Mouse (Mus musculus) adrenal gland, postnatal 4 days (tissue): Measurements from ENCODE around the gene Sco1. TPM values are rescaled to one million over a fixed set of nuclear protein-coding genes. Genes with fewer than 3 reads are reported as not detected.
"Not testable (repeated sequence)": the region's sequence is repeated elsewhere in the genome, so short reads cannot be mapped to it uniquely, and the experiment has no call there.

Source experiments
- DNase-seq, 2 experiments: peaks; one replicate each; pipeline ENCODE4 v3.0.0; 2021 to 2022; ENCODE audit warnings: low spot score in 2 of 2, mixed read lengths in 2 of 2
- long read RNA-seq, 2 experiments: library from polyadenylated mRNA; stranded (forward); transcript quantifications; one replicate each; pipeline ENCODE4 v2.0.0; 2021
- total RNA-seq, 2 experiments: library from RNA; stranded (reverse); gene quantifications; 2 replicates each; pipeline ENCODE4 v1.2.3; 2021

Gene Sco1
- 10 to 100 TPM; 20.4 to 20.8 TPM for total RNA-seq
- long read RNA-seq, experiment 1, transcript Sco1-201 (6 exons, 2,412 nt) = major isoform, 5 of 7 reads
- long read RNA-seq, experiment 1, partial matches to known transcripts = 1 of 7 reads
- long read RNA-seq, experiment 1, other reads (novel, unspliced or antisense) = 1 of 7 reads
- long read RNA-seq, experiment 2, transcript Sco1-201 (6 exons, 2,412 nt) = major isoform, 7 of 10 reads
- long read RNA-seq, experiment 2, partial matches to known transcripts = 3 of 10 reads
- long read RNA-seq, experiment 2, other reads (novel, unspliced or antisense) = 0 of 10 reads

DNA sequence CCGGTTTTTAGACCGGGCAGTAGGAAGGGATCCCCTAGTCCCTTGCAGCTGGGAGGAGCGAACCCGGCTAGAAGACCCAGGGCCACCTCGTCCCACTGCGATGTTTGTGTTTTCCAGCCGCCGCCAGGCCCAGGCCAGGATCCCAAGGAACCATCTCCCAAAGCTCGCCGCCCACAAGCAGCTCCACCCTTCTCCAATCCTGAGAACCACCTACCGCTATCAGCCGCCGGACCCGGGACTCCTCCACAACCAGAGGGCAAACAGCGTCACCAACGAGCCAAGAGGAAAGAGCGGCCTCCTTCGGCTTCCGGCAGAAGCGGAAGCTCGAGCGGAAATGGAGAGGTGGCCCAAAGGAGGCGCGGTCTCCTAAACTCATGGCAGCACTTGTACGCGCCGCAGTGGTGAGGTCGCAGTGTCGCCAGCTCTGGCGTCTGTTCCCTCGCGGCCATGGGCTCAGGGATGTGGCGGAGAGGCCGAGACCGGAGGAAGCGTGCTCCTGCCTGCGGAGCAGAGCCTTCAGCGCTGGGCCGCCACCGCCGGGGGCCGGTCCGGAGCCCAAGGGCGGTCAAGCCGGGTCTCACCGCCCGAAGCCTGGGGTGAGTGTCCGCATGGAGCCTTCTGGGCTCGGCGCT is at the start of gene Sco1, which contains the start of gene Adprm:
Gene Sco1 (plus strand): TSS at position 350 of the 632 bp plus-strand sequence.
Gene Adprm (minus strand): TSS at position 274 of the 632 bp plus-strand sequence.
- peak; percentile 69 to 81 for DNase-seq

GRCm38 (mm10) chr11:67002911-67003310 is 49.6 kb upstream of the Sco1 start:
- DNase-seq = no peak

DNA sequence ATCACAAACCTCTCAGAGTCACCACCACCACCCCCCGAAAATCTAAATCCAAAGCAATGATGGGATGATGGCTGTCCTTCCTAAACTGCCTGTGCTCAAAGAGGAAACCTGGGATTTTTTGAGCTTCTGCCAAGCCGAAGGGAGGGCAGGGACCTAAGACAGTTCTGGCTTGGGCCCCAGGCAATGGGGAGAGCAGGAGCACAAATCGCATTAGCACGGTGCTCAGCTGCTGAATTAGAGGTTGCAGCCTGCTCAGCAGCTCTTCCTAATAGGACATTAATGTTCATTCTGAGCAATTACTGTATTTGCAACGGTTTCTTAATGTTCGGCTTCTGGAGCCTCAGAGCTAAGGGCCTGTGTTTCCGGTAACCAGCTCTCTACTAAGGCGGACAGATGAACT is 44.5 kb upstream of the Sco1 start:
- no peak for DNase-seq

GRCm38 (mm10) chr11:67008528-67008927 is 43.9 kb upstream of the Sco1 start:
- DNase-seq = no peak

DNA sequence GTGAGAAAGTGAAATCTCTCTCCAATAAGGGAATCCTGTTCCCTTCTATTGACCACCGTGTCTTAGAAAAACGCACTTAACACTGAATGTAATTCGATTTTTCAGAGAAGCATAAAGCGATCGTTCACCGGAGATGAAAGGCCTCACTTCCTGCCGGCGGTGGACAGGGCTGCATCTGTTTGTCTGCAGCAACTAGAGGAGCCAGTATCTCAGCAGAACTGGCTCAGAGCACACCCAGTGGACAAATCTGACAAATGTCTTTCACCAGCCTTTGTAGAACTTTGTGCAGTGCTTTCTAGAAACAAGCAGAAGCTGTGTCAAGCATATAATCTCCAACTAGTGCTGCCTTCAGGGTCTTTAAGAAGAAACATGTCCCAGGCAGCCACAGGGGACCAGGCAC is 42.0 kb upstream of the Sco1 start:
- no peak for DNase-seq

- DNase-seq = no peak
Observed at GRCm38 (mm10) chr11:67011635-67012034, 40.8 kb upstream of the Sco1 start.

GRCm38 (mm10) chr11:67017801-67018591 is 34.5 kb upstream of the Sco1 start:
- DNase-seq = no peak

DNA sequence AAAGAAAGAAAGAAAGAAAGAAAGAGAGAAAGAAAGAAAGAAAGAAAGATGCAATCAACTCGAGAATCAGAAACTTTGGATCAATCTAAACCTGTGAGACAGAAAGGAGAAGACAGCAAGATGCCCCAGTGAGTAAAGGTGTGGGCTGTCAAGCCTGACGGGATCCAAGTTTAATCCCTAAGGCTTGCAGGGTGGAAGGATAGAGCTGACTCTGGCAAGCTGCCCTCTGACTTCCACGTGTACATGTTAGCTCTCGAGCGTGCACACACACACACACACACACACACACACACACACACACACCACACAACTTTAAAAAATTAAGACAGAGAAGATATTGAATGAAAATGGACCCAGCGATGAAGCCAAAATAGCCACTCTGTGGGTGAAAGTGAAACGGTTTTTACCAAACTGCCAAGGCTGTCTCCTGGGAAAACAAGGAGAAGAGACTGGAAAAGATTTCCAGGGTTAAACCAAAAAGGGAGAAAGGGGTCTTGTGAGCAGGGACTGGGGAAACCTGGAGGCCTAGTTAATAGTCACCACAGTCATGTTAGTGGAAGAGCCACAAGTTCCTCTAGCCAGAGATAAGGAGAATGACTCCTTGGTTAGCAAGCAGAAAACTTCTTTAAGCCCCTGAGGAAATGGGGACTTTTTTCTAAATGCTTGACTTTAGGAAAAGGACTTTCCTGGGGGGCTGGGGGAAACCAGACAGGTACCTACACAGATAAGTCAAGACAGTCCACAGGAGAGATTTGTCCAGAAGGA is 32.6 kb upstream of the Sco1 start:
- DNase-seq = no peak

GRCm38 (mm10) chr11:67020948-67021347 is 31.5 kb upstream of the Sco1 start:
- no peak for DNase-seq

- no peak for DNase-seq
Observed at GRCm38 (mm10) chr11:67022354-67023115, 29.9 kb upstream of the Sco1 start.

GRCm38 (mm10) chr11:67023191-67023590 is 29.3 kb upstream of the Sco1 start:
- DNase-seq = not testable (repeated sequence)

DNA sequence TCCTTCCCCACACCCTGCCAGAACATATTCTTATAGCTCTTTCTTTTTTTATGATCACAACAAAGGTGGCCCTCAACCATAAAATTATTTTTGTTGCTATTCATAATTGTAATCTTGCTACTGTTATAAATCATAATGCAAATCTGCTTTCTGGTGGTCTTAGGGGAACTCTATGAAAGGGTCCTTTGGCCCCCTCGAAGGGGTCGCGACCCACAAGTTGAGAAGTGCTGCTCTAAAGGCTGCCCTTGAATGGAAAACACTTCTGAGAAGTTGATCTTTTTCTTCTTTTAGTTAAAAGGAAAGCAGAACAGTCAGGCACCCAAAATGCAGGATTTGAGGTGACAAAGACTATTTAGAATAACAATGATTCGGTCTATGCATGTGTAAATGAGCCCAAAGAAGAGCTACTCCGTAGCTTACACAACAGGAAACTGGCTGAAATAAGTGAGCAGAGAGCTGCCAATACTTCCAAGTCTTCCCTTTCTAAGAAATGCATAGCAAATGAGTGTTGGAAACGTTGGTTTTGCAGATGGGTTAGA is 28.6 kb upstream of the Sco1 start:
- no peak for DNase-seq

GRCm38 (mm10) chr11:67024867-67025477 is 27.5 kb upstream of the Sco1 start, which contains the start of gene Tmem220:
Gene Tmem220, plus strand, starts transcription at chr11:67025154.
- peak; percentile 90 to 93 for DNase-seq

- no peak for DNase-seq
Observed at GRCm38 (mm10) chr11:67030904-67031602, 21.4 kb upstream of the Sco1 start.

DNA sequence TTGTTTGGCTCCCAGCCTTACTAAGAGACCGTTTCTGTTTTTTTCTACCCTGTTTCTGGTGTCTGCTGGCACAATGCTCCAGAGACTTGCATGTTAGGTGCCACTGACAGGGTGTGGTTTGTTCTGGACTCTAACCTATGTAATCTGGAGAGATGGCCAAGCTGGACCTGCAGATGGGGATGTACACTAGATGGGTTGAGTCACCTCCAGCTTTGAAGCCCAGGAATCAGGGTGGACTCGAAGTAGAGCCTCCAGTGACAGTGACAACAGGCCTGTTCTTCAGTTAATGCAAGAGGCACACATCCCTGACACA is 20.9 kb upstream of the Sco1 start:
- no peak for DNase-seq

- no peak for DNase-seq
Observed at GRCm38 (mm10) chr11:67034775-67035485, 17.5 kb upstream of the Sco1 start.

DNA sequence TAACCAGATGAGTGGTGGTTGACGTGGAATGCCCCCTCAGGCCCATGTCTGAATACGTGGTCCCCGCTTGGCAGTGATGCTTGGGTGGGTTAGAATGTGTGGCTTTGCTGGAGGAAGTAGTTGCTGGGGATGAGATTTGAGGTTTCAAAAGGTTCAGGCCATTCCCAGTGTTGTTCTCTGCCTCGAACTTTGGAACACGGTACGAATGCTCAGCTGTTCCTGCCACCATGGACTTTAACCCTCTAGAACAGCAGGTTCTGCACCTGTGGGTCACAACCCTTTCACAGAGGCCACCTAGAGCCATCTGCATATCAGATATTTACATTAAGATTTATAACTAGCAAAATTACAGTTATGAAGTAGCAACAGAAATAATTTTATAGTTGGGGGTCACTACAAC is 16.2 kb upstream of the Sco1 start:
- no peak for DNase-seq

- no peak for DNase-seq
Observed at GRCm38 (mm10) chr11:67036892-67037291, 15.6 kb upstream of the Sco1 start.

- no peak for DNase-seq
Observed at GRCm38 (mm10) chr11:67039799-67040198, 12.7 kb upstream of the Sco1 start.
